Mouse (Mus musculus) lung, embryonic 16.5 days (tissue): ENCODE data around the gene Car9. TPM values are rescaled to one million over a fixed set of nuclear protein-coding genes. Genes with fewer than 3 reads are reported as not detected.

Source experiments
- ATAC-seq: fragments of 200-750 bp; cut with Nextera tagmentation; 2 replicates; pipeline ENCODE4 v1.8.0; 2017; ENCODE audit warnings: low read depth, mild to moderate bottlenecking, moderate library complexity
- H3K27ac ChIP-seq: fragments of 300-500 bp; sonication (generic); 2 replicates; pipeline ENCODE4 v1.5.1; 2014; ENCODE audit warnings: mild to moderate bottlenecking, control low read depth, low read length
- H3K27me3 ChIP-seq: fragments of 300-500 bp; sonication (generic); 2 replicates; pipeline ENCODE4 v1.6.1; 2014; ENCODE audit warnings: low read depth, low read length, mixed read lengths; ENCODE audit not compliant: control insufficient read depth, insufficient read depth
- H3K36me3 ChIP-seq: fragments of 300-500 bp; sonication (generic); 2 replicates; pipeline ENCODE4 v1.6.1; 2014; ENCODE audit warnings: low read length; ENCODE audit not compliant: control insufficient read depth, insufficient read depth
- H3K4me1 ChIP-seq: fragments of 300-500 bp; sonication (generic); replicated peaks from 2 replicates; pipeline ENCODE4 v1.6.1; 2014; ENCODE audit warnings: low read length, mixed read lengths; ENCODE audit not compliant: control insufficient read depth, insufficient read depth
- H3K4me2 ChIP-seq: fragments of 300-500 bp; sonication (generic); 2 replicates; pipeline ENCODE4 v1.6.1; 2014; ENCODE audit warnings: low read depth, low read length, control low read depth
- H3K4me3 ChIP-seq: fragments of 300-500 bp; sonication (generic); 2 replicates; pipeline ENCODE4 v1.5.1; 2014; ENCODE audit warnings: mild to moderate bottlenecking, low read length, control low read depth
- H3K9ac ChIP-seq: fragments of 300-500 bp; sonication (generic); 2 replicates; pipeline ENCODE4 v1.6.1; 2014; ENCODE audit warnings: low read length, control low read depth
- H3K9me3 ChIP-seq: fragments of 300-500 bp; sonication (generic); 2 replicates; pipeline ENCODE4 v1.6.1; 2016; ENCODE audit warnings: low read length; ENCODE audit not compliant: control insufficient read depth
- WGBS: fragments of 180-500 bp; shearing (Covaris S2); extraction: QIAGEN DNeasy Blood & Tissue Kit; methylation state at CpG from one replicate; pipeline ENCODE4 v1.1.7; 2014; 5-methylcytosine and 5-hydroxymethylcytosine counted together
- polyA plus RNA-seq: library from polyadenylated mRNA; unstranded; fragments of >200 nt; fragmentation: Nextera tagmentation; extraction: Ambion mirVana; gene quantifications from 2 replicates; pipeline ENCODE4 v1.2.1, GENCODE M21; 2015

Car9 gene
- polyA plus RNA-seq, 1 experiment from 2014 or later = 6.4 TPM

GRCm38 (mm10) chr4:43530081-43530501 is 23.3 kb downstream of the Car9 start:
- 58% methylated on average over 8 of the region's 8 CpGs for WGBS
- no peak overlapping the region for H3K4me2 ChIP-seq
- ATAC-seq = no peak
- peaks cover 37% of the 10 kb centered on the region for H3K36me3 ChIP-seq
- H3K27me3 ChIP-seq = no peaks in the 10 kb centered on the region
- no peaks in the 10 kb centered on the region for H3K4me1 ChIP-seq
- H3K4me3 ChIP-seq = no peak overlapping the region
- H3K27ac ChIP-seq = no peak overlapping the region
- H3K9me3 ChIP-seq = no peaks in the 10 kb centered on the region
- no peak overlapping the region for H3K9ac ChIP-seq

- peak; percentile 17; the same call in 1 of the 2 replicates for ATAC-seq
- H3K27me3 ChIP-seq = no peaks in the 10 kb centered on the region
- H3K9me3 ChIP-seq = no peaks in the 10 kb centered on the region
- H3K4me1 ChIP-seq = no peaks in the 10 kb centered on the region
- 16% methylated on average over 7 of the region's 7 CpGs for WGBS
- H3K4me3 ChIP-seq = no peak overlapping the region
- H3K27ac ChIP-seq = no peak overlapping the region
- H3K9ac ChIP-seq = no peak overlapping the region
- no peak overlapping the region for H3K4me2 ChIP-seq
- peaks cover 42% of the 10 kb centered on the region for H3K36me3 ChIP-seq
Observed at GRCm38 (mm10) chr4:43530581-43530980, 23.8 kb downstream of the Car9 start.

DNA sequence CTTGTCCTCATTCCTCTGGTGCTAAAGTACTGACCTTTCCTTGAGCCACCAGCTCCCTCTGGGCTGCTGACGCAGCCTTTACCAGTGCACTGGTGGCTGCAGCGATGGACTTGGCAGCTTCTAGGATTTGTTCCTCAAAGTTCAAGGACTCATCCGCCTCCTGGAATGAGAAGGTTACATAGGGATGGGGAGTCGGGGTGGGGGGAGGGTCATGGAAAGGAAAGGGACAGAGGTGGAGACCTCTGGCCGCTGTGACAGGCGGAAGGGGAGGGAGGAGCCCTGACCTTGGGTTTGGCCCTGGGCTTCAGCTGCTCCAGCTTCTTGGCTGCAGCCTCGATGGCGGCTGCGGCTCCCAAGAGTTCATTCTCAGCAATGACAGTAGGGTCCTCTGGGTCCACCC is 26.5 kb downstream of the Car9 start:
- Histone ChIP-seq H3K4me1 (no peaks in the 10 kb centered on the region), H3K4me3 (no peak overlapping the region), H3K36me3 (peaks cover 65% of the 10 kb centered on the region), H3K9me3 (no peaks in the 10 kb centered on the region), H3K27ac (no peak overlapping the region), H3K27me3 (no peaks in the 10 kb centered on the region), H3K4me2 (no peak overlapping the region), H3K9ac (no peak overlapping the region)
- no peak for ATAC-seq
- 86% methylated on average over 9 of the region's 9 CpGs for WGBS

- no peak overlapping the region for H3K4me2 ChIP-seq
- no peak overlapping the region for H3K27ac ChIP-seq
- H3K27me3 ChIP-seq = no peaks in the 10 kb centered on the region
- H3K4me3 ChIP-seq = no peak overlapping the region
- peaks cover 86% of the 10 kb centered on the region for H3K36me3 ChIP-seq
- ATAC-seq = no peak
- H3K9ac ChIP-seq = no peak overlapping the region
- no peaks in the 10 kb centered on the region for H3K9me3 ChIP-seq
- 94% methylated on average over 8 of the region's 8 CpGs for WGBS
- H3K4me1 ChIP-seq = no peaks in the 10 kb centered on the region
Observed at GRCm38 (mm10) chr4:43535628-43536027, 28.9 kb downstream of the Car9 start.

GRCm38 (mm10) chr4:43536031-43536430 is 29.3 kb downstream of the Car9 start:
- H3K27ac ChIP-seq = no peak overlapping the region
- no peaks in the 10 kb centered on the region for H3K27me3 ChIP-seq
- no peak overlapping the region for H3K9ac ChIP-seq
- H3K4me1 ChIP-seq = no peaks in the 10 kb centered on the region
- H3K36me3 ChIP-seq = peaks cover 84% of the 10 kb centered on the region
- no peaks in the 10 kb centered on the region for H3K9me3 ChIP-seq
- no peak overlapping the region for H3K4me3 ChIP-seq
- no peak for ATAC-seq
- WGBS = 83% methylated on average over 9 of the region's 9 CpGs
- no peak overlapping the region for H3K4me2 ChIP-seq

DNA sequence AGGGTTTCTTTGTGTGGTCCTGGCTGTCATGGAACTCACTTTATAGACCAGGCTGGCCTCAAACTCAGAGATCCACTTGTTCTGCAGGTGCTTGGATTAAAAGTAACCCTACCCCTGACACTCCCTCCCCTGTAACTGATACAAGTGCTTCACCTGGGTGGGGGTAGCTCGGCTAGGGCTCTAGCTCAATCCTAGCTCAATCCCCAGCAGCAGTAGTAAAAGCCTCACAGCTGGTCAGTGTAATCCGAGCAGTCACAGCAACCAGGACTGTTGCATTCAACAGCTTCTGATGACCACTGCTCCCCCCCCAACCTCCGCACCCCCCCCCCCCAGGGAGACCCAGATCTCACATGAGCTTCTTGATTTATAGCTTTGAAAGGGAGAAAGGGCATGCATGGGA is 35.3 kb downstream of the Car9 start:
- no peak overlapping the region for H3K27ac ChIP-seq

DNA sequence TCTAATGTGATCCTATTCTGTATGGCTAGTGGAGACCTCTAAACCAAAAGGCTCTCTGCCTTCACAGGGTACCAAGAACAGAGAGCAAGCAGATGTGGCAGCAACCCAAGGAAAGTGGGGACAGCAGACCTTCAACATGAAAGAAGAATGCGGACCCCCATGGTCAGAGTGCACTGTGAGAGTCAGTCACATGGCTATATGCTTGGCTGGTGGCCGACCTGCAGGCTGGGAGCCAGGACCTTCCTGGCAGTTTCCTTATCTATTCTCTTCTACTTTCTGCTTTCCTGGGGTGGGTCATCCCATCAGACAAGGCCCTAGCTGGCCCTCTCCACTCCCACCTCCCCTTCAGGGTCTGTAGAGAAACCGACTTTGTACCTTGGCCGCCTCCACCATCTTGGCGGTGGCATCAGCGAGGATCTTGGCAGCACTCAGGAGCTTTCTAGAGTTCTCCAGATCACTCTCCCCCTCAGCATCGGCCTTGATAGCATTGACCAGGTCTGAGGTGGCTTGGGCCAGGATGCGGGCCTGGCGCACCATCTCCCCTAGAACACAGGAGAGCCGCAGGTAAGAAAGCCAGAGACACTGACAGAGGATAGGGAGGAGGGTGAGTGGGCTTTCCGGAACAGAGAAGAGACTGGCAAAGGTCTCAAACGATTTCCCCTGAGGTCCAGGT is 39.7 kb downstream of the Car9 start:
- no peak for ATAC-seq
- H3K9me3 ChIP-seq = no peaks in the 10 kb centered on the region
- H3K4me2 ChIP-seq = no peak overlapping the region
- 89% methylated on average over 12 of the region's 12 CpGs for WGBS
- H3K27ac ChIP-seq = no peak overlapping the region
- no peaks in the 10 kb centered on the region for H3K27me3 ChIP-seq
- H3K4me1 ChIP-seq = no peaks in the 10 kb centered on the region
- H3K36me3 ChIP-seq = peaks cover 92% of the 10 kb centered on the region
- H3K9ac ChIP-seq = no peak overlapping the region
- H3K4me3 ChIP-seq = no peak overlapping the region

More for the DNA sequence above, 35.3 kb downstream of the Car9 start:
- Histone ChIP-seq H3K9me3 (no peaks in the 10 kb centered on the region), H3K4me2 (no peak overlapping the region), H3K27me3 (no peaks in the 10 kb centered on the region), H3K4me1 (no peaks in the 10 kb centered on the region), H3K4me3 (no peak overlapping the region), H3K9ac (no peak overlapping the region), H3K36me3 (peaks cover 87% of the 10 kb centered on the region)
- 77% methylated on average over 3 of the region's 3 CpGs for WGBS
- no peak for ATAC-seq

- ATAC-seq = no peak
- no peaks in the 10 kb centered on the region for H3K27me3 ChIP-seq
- peaks cover 1% of the 10 kb centered on the region; the same call in 1 of the 2 replicates for H3K9me3 ChIP-seq
- H3K4me3 ChIP-seq = no peak overlapping the region
- no peak overlapping the region for H3K9ac ChIP-seq
- no peaks in the 10 kb centered on the region for H3K4me1 ChIP-seq
- H3K4me2 ChIP-seq = no peak overlapping the region
- WGBS = 94% methylated on average over 8 of the region's 8 CpGs
- no peak overlapping the region for H3K27ac ChIP-seq
- peaks cover 90% of the 10 kb centered on the region for H3K36me3 ChIP-seq
Observed at GRCm38 (mm10) chr4:43547160-43547559, 40.4 kb downstream of the Car9 start.

- Histone ChIP-seq H3K9me3 (peaks cover 4% of the 10 kb centered on the region; the same call in 1 of the 2 replicates), H3K4me2 (no peak overlapping the region), H3K4me3 (no peak overlapping the region), H3K27ac (no peak overlapping the region), H3K27me3 (no peaks in the 10 kb centered on the region), H3K9ac (no peak overlapping the region), H3K36me3 (peaks cover 90% of the 10 kb centered on the region), H3K4me1 (no peaks in the 10 kb centered on the region)
- no peak for ATAC-seq
- 89% methylated on average over 12 of the region's 12 CpGs for WGBS
Observed at GRCm38 (mm10) chr4:43549055-43549454, 42.3 kb downstream of the Car9 start.
